Mouse (Mus musculus): ENCODE results near the gene Col4a3bp. TPM values are rescaled to one million over a fixed set of nuclear protein-coding genes. Genes with fewer than 3 reads are reported as not detected.

Gene Col4a3bp
- polyA plus RNA-seq, 1 experiment from 2014 or later: 9.6 TPM

GRCm38 (mm10) chr13:96678616-96679015 is 136.2 kb downstream of the Col4a3bp start:
- Histone ChIP-seq H3K4me2 (no peak overlapping the region), H3K27me3 (no peaks in the 10 kb centered on the region), H3K36me3 (no peaks in the 10 kb centered on the region), H3K4me3 (replicated peaks) (no peak overlapping the region), H3K9ac (no peak overlapping the region), H3K4me1 (no peaks in the 10 kb centered on the region), H3K9me3 (replicated peaks) (no peaks in the 10 kb centered on the region), H3K27ac (no peak overlapping the region)
- no peak for ATAC-seq (replicated peaks; ENCODE audit: low FRiP score)
- WGBS: 64% methylated on average over 6 of the region's 6 CpGs

- H3K4me1 ChIP-seq: no peaks in the 10 kb centered on the region
- WGBS: 66% methylated on average over 9 of the region's 9 CpGs
- H3K36me3 ChIP-seq: no peaks in the 10 kb centered on the region
- H3K9me3 ChIP-seq (replicated peaks): no peaks in the 10 kb centered on the region
- H3K4me3 ChIP-seq (replicated peaks): no peak overlapping the region
- H3K4me2 ChIP-seq: no peak overlapping the region
- ATAC-seq (replicated peaks; ENCODE audit: low FRiP score): no peak
- H3K9ac ChIP-seq: no peak overlapping the region
- no peak overlapping the region for H3K27ac ChIP-seq
- H3K27me3 ChIP-seq: no peaks in the 10 kb centered on the region
These were observed 138.0 kb downstream of the Col4a3bp start for GRCm38 (mm10) chr13:96680163-96681087.

GRCm38 (mm10) chr13:96681088-96681620 is 138.7 kb downstream of the Col4a3bp start:
- no peaks in the 10 kb centered on the region for H3K4me1 ChIP-seq
- H3K27me3 ChIP-seq: no peaks in the 10 kb centered on the region
- no peaks in the 10 kb centered on the region for H3K36me3 ChIP-seq
- no peak overlapping the region for H3K9ac ChIP-seq
- H3K4me2 ChIP-seq: no peak overlapping the region
- H3K27ac ChIP-seq: no peak overlapping the region
- no peak for ATAC-seq (replicated peaks; ENCODE audit: low FRiP score)
- H3K4me3 ChIP-seq (replicated peaks): no peak overlapping the region
- H3K9me3 ChIP-seq (replicated peaks): no peaks in the 10 kb centered on the region

GRCm38 (mm10) chr13:96684779-96685178 is 142.4 kb downstream of the Col4a3bp start:
- no peak for ATAC-seq (replicated peaks; ENCODE audit: low FRiP score)
- H3K36me3 ChIP-seq: no peaks in the 10 kb centered on the region
- 81% methylated on average over 5 of the region's 5 CpGs for WGBS
- H3K27ac ChIP-seq: no peak overlapping the region
- no peak overlapping the region for H3K4me2 ChIP-seq
- no peak overlapping the region for H3K4me3 ChIP-seq (replicated peaks)
- no peaks in the 10 kb centered on the region for H3K9me3 ChIP-seq (replicated peaks)
- H3K4me1 ChIP-seq: no peaks in the 10 kb centered on the region
- no peaks in the 10 kb centered on the region for H3K27me3 ChIP-seq
- H3K9ac ChIP-seq: no peak overlapping the region

GRCm38 (mm10) chr13:96687261-96687660 is 144.8 kb downstream of the Col4a3bp start:
- Histone ChIP-seq H3K4me2 (no peak overlapping the region), H3K4me1 (no peaks in the 10 kb centered on the region), H3K27me3 (no peaks in the 10 kb centered on the region), H3K27ac (no peak overlapping the region), H3K9ac (no peak overlapping the region), H3K4me3 (replicated peaks) (no peak overlapping the region), H3K9me3 (replicated peaks) (no peaks in the 10 kb centered on the region), H3K36me3 (no peaks in the 10 kb centered on the region)
- no peak for ATAC-seq (replicated peaks; ENCODE audit: low FRiP score)
- 67% methylated on average over 9 of the region's 9 CpGs for WGBS

Other genes with a start within 250 kb of the Col4a3bp start
- 11.9 and 12.5 TPM in 2 replicates for gene Poc5, start 154.3 kb upstream of the Col4a3bp start, polyA plus RNA-seq (2015; fragmentation: Nextera tagmentation; extraction: Ambion mirVana)
- gene Ankdd1b, start 71.4 kb upstream of the Col4a3bp start, polyA plus RNA-seq (2015; fragmentation: Nextera tagmentation; extraction: Ambion mirVana): 0.17 and 0.22 TPM in 2 replicates
- not detected in 2 replicates for gene Gm17622, start 51.9 kb upstream of the Col4a3bp start, polyA plus RNA-seq (2015; fragmentation: Nextera tagmentation; extraction: Ambion mirVana)
- gene Polk, start within 50 bp of the Col4a3bp start, polyA plus RNA-seq (2015; fragmentation: Nextera tagmentation; extraction: Ambion mirVana): 9.2 and 9.7 TPM in 2 replicates
- gene Hmgcr, start 128.3 kb downstream of the Col4a3bp start, polyA plus RNA-seq (2015; fragmentation: Nextera tagmentation; extraction: Ambion mirVana): 64.0 and 69.2 TPM in 2 replicates
- 0.03 TPM in 1 of 2 replicates, not detected in the other for gene Ankrd31, start 205.7 kb downstream of the Col4a3bp start, polyA plus RNA-seq (2015; fragmentation: Nextera tagmentation; extraction: Ambion mirVana)